ENCODE assay signal across 7 mouse cellular contexts in the genomic region with DNA sequence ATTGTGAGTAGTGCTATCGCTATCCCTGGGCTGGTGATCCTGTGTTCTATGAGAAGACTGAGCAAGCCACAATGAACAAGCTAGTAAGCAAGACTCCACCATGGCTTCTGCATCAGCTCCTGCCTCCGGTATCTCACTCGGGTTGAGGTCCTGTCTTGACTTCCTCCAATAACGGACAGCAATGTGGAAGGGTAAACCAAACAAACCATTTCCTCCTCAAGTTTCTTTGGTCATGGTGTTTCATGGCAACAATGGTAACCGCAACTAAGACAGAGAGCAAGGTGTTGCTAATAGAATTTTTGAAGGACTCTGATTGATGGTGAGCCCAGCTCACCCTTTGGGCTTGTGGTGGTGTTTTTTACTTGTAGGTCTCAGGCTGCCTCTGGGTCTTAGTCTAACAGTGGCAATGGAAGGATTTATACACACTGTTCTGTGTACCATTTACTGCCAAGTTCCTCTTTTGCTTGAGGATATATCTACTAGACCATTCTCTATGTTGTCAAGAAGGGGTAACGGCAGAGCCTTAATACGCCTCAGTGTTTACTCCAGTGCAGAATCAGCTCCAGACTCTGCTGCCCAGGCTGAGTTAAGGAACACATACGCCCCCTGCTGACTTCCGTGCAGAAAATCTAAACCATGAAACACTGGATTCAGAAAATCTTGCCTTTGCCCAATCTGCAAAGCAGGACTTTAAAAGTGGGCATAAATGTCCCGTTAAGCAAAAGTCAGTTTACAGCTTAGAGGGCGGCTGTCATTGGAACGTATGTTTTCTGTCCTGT. TPM values are rescaled to one million over a fixed set of nuclear protein-coding genes. Genes with fewer than 3 reads are reported as not detected.
DNase-seq lines count a peak whose midpoint lies in the region; ATAC-seq and TF ChIP-seq lines count a peak whose summit lies in the region.

No protein-coding gene starts in this region.

- no peaks in the 10 kb centered on the region for H3K9me3 ChIP-seq in kidney, postnatal 0 days (replicated peaks; ENCODE audit: low read length)
- H3K9me3 ChIP-seq in kidney, embryonic 16.5 days (ENCODE audit: low read length) = no peaks in the 10 kb centered on the region
- H3K9me3 ChIP-seq in ES-Bruce4 (replicated peaks; ENCODE audit: control insufficient read depth, insufficient read depth, low read length, poor library complexity, severe bottlenecking) = no peaks in the 10 kb centered on the region

- DNase-seq in kidney, postnatal 0 days (ENCODE audit: low spot score) = peak; percentile 50
- DNase-seq in adrenal gland, postnatal 10 days = peak; percentile 64
- DNase-seq in kidney, postnatal 10 days = peak; percentile 57
- DNase-seq in c-Kit-positive CD71-positive TER-119-positive erythroid progenitor cells, embryonic 14.5 days (ENCODE audit: low spot score) = no peak

- no peaks in the 10 kb centered on the region for H3K27me3 ChIP-seq in kidney, postnatal 0 days (ENCODE audit: insufficient read depth, low read length)
- no peaks in the 10 kb centered on the region for H3K27me3 ChIP-seq in kidney, embryonic 16.5 days (ENCODE audit: insufficient read depth, low read length)
- no peaks in the 10 kb centered on the region; the same call in 1 of the 2 replicates for H3K27me3 ChIP-seq in ES-Bruce4 (ENCODE audit: control insufficient read depth, insufficient read depth, low read length, poor library complexity, severe bottlenecking)

- no peaks in the 10 kb centered on the region for H3K4me1 ChIP-seq in kidney, postnatal 0 days (replicated peaks; ENCODE audit: insufficient read depth, low read length)
- H3K4me1 ChIP-seq in kidney, embryonic 16.5 days (ENCODE audit: insufficient read depth, low read length) = no peaks in the 10 kb centered on the region
- H3K4me1 ChIP-seq in ES-Bruce4 (ENCODE audit: control insufficient read depth, insufficient read depth, low read length) = no peaks in the 10 kb centered on the region

- H3K4me2 ChIP-seq in kidney, postnatal 0 days (ENCODE audit: low read length) = no peak overlapping the region
- H3K4me2 ChIP-seq in kidney, embryonic 16.5 days (replicated peaks; ENCODE audit: low read depth, low read length) = no peak overlapping the region

- H3K9ac ChIP-seq in kidney, postnatal 0 days (ENCODE audit: low read depth, low read length) = no peak overlapping the region
- H3K9ac ChIP-seq in kidney, embryonic 16.5 days (replicated peaks; ENCODE audit: low read length) = no peak overlapping the region
- no peak overlapping the region for H3K9ac ChIP-seq in ES-Bruce4 (ENCODE audit: low read depth, poor library complexity, severe bottlenecking)

- no peak overlapping the region for H3K27ac ChIP-seq in kidney, postnatal 0 days
- H3K27ac ChIP-seq in kidney, embryonic 16.5 days (ENCODE audit: low read length) = no peak overlapping the region
- H3K27ac ChIP-seq in ES-Bruce4 (ENCODE audit: insufficient read depth, low read length) = no peak overlapping the region

- WGBS in kidney, postnatal 0 days = 58% methylated on average over 12 of the region's 12 CpGs
- 54% methylated on average over 12 of the region's 12 CpGs for WGBS in kidney, embryonic 16.5 days

- no peak overlapping the region for H3K4me3 ChIP-seq in kidney, postnatal 0 days (replicated peaks; ENCODE audit: low read depth, low read length)
- no peak overlapping the region for H3K4me3 ChIP-seq in kidney, embryonic 16.5 days (ENCODE audit: low read length)
- H3K4me3 ChIP-seq in ES-Bruce4 (ENCODE audit: low read depth, low read length) = no peak overlapping the region

- peak; percentile 67 for TF ChIP-seq CTCF in kidney, postnatal 0 days (IDR thresholded peaks at IDR 0.05; ENCODE audit: low read depth)
- peak; percentile 59 for TF ChIP-seq CTCF in ES-Bruce4 (IDR thresholded peaks at IDR 0.05; ENCODE audit: low read depth, low read length)

- TF ChIP-seq POLR2A in ES-Bruce4 (IDR thresholded peaks at IDR 0.05; ENCODE audit: insufficient read depth, low read length) = no peak

- TF ChIP-seq EP300 in ES-Bruce4 (IDR thresholded peaks at IDR 0.05; ENCODE audit: insufficient read depth, low read depth, low read length) = no peak

- no peak for ATAC-seq in kidney, postnatal 0 days (replicated peaks; ENCODE audit: low FRiP score, low read depth)
- ATAC-seq in kidney, embryonic 16.5 days (ENCODE audit: low FRiP score, low TSS enrichment) = no peak
- peak; percentile 56 for ATAC-seq in megakaryocyte-erythroid progenitor cell, adult 5-6 weeks (replicated peaks; ENCODE audit: low FRiP score, low TSS enrichment, poor library complexity, severe bottlenecking)

- no peaks in the 10 kb centered on the region for H3K36me3 ChIP-seq in kidney, postnatal 0 days (ENCODE audit: insufficient read depth, low read length)
- no peaks in the 10 kb centered on the region for H3K36me3 ChIP-seq in kidney, embryonic 16.5 days (ENCODE audit: insufficient read depth, low read length)
- H3K36me3 ChIP-seq in ES-Bruce4 (ENCODE audit: control insufficient read depth, insufficient read depth, low read length, poor library complexity, severe bottlenecking) = no peaks in the 10 kb centered on the region

RNA-seq across cellular contexts. Expression of gene Ptpn5, which starts 12.7 kb away (rescaled TPM):
- polyA plus RNA-seq in kidney, postnatal 0 days (2015; fragmentation: Nextera tagmentation; extraction: Ambion mirVana) = 0.51 and 0.62 TPM in 2 replicates
- 0.89 and 0.90 TPM in 2 replicates for polyA plus RNA-seq in kidney, embryonic 16.5 days (2015; fragmentation: Nextera tagmentation; extraction: Ambion mirVana)
- not detected in 2 replicates for polyA plus RNA-seq in ES-Bruce4 (2011; ENCODE audit: insufficient read depth, insufficient read length, low read depth, missing spikeins)
- 1 to 10 TPM in 1 of 2 experiments, under 1 TPM in 1; 0.81 to 1.5 TPM for total RNA-seq in adrenal gland, postnatal 10 days (2021)
- not detected in 2 replicates for total RNA-seq in megakaryocyte-erythroid progenitor cell, adult 5-6 weeks (2014; fragmentation: Nextera tagmentation)
- not detected in 2 replicates for total RNA-seq in megakaryocyte-erythroid progenitor cell, adult 5-6 weeks (2017)

RNA-seq across cellular contexts. Expression of gene Mrgpra6, which starts 58.5 kb away (rescaled TPM):
- polyA plus RNA-seq in kidney, postnatal 0 days (2015; fragmentation: Nextera tagmentation; extraction: Ambion mirVana) = not detected in 2 replicates
- polyA plus RNA-seq in kidney, embryonic 16.5 days (2015; fragmentation: Nextera tagmentation; extraction: Ambion mirVana) = not detected in 2 replicates
- polyA plus RNA-seq in ES-Bruce4 (2011; ENCODE audit: insufficient read depth, insufficient read length, low read depth, missing spikeins) = not detected in 2 replicates
- not detected for total RNA-seq in adrenal gland, postnatal 10 days (2021)
- not detected in 2 replicates for total RNA-seq in megakaryocyte-erythroid progenitor cell, adult 5-6 weeks (2014; fragmentation: Nextera tagmentation)
- not detected in 2 replicates for total RNA-seq in megakaryocyte-erythroid progenitor cell, adult 5-6 weeks (2017)
